Mouse (Mus musculus) thymus, postnatal 36 days (tissue): ENCODE data around the gene Cd209g.
"Not testable (repeated sequence)": the region's sequence is repeated elsewhere in the genome, so short reads cannot be mapped to it uniquely, and the experiment has no call there.

Experiments
- DNase-seq, 2 experiments: peaks; one replicate each; pipeline ENCODE4 v3.0.0; 2022; ENCODE audit warnings: mixed read lengths in 2 of 2

The Cd209g gene

DNA sequence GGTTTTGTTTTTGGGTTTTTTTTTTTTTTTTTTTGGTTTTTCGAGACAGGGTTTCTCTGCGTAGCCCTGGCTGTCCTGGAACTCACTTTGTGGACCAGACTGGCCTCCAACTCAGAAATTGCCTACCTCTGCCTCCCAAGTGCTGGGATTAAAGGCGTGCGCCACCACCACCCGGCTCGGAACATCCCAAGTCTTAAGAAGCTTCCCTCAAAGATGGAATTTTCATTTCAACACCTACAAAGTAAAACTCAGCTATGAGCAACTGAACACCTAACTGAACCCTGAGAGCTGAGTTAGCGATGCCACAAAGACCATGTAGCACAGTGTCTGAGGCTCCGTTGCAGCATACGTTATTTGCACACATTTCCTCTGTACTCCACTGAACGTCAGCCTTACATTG lies at the start of gene Cd209g:
Gene Cd209g, plus strand, starts transcription at position 301 of the 400 bp plus-strand sequence.
- DNase-seq: no peak

DNA sequence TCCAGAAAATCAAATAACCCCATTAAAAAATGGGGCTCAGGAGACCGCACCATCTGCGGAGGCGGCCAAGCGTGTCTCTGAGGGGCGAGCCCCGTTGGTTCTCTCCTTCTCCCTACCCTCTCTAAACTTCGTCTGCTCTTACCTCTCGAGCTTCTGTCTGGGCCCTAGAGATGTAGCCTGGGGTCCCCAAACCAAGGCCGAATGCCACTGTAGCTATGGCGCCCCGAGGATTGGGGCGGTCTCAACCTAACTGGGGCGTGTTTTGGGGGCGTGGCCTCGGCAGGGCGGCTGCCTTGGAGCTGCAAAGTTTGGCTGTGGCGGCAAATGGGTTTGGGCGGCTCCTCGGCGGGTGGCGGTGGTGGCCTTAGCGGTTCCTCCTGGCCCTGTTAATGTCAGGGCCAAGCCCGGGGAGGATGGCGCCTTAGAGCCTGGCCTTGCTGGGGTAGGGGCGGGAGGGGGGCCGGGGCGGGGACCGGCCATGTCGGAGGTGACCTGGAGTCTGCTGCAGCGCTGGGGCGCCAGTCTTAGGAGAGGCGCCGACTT lies 46.6 kb upstream of the Cd209g start:
- DNase-seq: peak; percentile 5 to 6

DNA sequence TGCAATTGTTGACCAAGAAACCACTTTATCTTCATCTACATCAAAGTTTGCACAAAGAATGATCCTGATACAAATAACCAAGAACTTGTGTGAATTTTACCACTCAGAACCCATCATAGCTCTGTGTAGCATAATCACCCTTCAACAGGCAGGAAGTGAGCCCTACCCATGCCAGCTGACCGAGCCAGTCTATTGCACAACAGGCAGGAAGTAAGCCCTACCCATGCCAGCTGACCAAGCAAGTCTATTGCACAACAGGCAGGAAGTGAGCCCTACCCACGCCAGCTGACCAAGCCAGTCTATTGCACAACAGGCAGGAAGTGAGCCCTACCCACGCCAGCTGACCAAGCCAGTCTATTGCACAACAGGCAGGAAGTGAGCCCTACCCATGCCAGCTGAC lies 45.4 kb upstream of the Cd209g start:
- not testable (repeated sequence) for DNase-seq

DNA sequence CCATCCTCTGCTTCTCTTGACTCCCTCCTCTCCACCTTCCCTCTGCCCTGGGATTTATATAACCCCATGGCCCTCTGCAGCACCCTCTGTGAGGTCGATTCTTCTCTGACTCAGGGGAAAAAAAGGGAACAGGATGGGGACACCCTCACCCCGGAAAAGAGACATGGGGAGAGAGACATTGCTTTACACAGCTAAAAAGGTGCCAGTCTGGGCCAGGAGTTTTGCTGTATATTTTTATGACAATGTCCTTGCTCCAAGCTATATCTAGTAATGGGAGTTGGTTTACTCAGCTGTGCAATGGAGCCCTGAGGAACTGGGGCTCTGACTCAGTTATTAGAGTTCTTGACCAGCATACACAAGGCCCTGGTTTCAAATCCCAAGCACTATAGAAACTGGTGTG lies 28.2 kb upstream of the Cd209g start, which contains the start of gene Cd209f:
Gene Cd209f, minus strand, starts transcription at position 101 of the 400 bp plus-strand sequence.
- DNase-seq: not testable (repeated sequence)

DNA sequence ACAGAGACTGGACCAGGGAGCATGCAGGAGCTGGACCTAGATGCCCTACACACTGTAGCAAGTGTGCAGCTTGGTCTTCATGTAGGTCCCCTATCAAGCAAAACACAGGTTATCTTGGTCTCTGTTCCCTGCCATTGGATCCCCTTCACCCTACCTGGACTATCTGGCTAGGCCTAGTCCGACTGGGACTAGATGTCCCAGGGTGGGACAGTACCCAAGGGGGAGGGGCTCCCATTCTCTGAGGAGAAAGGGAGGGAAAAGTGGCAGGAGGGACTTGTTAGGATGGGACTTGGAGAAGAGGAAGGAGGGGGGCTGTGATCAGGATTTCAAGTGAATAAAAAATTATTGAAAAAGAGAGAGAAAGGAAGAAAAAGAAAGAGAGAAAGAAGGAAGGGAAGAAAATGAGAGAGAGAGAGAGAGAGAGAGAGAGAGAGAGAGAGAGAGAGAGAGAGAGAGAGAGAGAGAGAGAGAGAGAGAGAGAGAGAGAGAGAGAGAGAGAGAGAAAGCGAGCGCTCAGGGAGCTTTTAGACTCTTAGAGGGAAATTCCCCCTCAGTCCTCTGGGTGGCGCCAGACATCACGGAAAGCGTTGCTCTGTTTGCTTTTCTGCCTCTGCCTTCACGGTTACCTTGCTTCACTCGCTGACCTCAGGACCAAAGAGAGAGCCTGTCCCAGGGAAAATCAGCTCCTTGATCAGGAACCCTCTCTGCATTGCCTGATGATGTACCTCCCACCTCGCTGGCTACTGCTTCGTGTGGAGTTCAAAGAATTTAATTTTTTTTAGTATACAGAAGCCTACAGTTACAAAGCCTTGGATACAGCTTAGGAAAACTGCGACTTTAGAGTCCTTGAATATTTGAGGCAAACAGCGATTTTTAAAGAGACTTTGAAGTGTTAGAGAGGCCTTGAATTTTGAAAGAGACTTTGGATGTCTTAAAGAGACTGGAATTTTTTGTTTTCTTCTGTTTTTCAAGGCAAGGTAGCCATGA lies 6.1 kb downstream of the Cd209g start:
- DNase-seq: peak; percentile 68 to 72

DNA sequence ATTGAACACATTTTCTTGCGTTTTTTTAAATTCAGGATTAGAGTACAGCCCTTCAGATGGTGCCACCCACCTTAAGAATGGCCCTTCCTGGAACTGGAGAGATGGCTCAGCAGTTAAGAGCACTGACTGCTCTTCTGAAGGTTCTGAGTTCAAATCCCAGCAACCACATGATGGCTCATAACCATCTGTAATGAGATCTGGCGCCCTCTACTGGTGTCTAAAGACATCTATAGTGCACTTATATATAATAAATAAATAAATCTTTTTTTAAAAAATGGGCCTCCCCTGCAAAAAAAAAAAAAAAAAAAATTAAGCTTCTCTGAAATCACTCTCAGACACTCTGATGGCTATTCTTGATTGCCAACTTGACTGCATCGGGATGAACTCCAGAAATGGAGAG lies 7.8 kb downstream of the Cd209g start:
- no peak for DNase-seq

DNA sequence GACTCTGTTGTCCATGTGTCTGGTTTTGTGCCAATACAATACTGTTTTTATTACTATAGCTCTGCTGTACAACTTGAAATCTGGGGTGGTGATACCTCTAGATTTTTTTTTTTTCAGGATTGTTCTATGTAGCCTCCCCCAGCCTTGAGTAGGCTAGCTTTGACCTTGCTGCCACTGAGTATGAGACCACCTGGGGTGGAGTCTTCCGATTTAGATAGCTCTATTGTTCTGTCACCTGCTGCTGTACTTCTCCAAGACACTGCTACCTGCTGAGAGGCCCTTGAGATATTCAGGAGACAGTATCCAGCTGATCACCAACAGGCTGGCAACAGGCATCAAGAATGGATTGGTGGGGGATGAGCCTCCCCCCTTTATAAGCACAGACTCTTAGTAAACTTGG lies 13.4 kb downstream of the Cd209g start:
- no peak for DNase-seq

DNA sequence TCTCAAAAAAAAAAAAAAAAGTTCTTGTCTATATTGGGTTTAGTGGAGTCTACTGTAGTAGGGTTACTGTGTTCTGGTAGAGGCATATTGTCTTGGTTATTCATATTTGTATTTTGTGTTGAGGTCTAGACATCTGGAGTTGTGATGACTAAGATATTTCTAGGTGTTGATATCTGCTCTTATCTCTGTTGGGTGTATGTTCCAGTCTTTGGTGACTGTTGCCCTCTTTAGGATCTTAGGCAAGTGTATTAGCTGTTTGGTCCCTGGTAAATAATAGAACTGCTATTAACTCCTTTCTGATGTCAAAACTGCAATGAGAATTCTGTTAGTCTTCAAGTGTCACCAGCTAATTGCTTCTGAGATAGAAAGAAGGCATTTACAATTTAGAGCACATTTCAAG lies 21.0 kb downstream of the Cd209g start:
- no peak for DNase-seq

DNA sequence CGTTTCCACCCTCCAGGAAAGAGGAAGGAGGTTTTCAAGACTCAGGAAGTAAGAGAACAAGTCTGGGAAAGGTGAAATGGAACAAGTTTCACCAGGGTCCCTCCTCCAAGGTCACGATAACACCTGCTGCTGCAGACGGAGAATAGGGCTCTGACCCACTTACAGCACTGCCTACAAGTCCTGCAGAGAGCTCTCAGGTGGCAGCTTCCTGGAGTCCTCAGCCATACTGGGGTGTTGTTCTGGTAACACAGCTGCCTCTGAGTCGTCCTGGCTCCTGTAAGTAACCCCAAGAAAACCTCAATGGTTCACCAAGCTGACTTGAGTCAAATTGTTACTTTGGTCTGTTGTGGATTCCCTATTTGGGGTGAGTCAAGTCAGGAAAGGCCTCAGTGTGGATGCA lies 28.9 kb downstream of the Cd209g start:
- peak; percentile 49 to 70 for DNase-seq

DNA sequence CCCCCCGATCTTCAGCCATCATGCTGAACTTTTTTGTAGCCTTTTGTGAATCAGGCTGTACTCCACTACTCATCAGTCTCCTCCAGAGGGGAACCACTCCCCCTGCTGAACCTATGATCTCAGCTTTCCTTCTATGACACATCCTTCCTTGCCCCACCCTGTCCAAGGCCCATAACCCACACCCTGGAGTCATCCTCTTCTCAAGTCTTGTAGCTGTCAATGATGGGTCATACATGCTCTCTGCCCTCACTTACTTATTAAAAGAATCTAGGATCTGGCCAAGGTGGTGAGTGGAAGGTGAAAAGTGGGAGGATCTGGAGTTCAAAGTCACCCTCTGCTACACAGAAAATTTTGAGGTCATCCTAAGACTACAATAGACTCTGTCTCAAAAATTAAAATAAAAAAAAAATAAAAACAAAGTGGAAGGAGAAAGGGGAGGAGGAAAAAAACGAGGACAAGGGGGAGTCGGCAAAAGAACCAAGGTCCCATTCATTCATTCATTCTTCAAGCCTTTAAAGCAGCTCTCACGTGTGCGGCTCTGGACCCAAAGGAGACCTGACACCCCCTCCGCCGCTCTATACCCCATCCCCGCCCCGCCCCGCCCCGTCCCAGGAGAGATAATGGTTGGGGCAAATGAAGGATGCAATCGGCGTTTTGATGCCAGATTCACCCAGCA lies 31.4 kb downstream of the Cd209g start:
- DNase-seq: no peak

DNA sequence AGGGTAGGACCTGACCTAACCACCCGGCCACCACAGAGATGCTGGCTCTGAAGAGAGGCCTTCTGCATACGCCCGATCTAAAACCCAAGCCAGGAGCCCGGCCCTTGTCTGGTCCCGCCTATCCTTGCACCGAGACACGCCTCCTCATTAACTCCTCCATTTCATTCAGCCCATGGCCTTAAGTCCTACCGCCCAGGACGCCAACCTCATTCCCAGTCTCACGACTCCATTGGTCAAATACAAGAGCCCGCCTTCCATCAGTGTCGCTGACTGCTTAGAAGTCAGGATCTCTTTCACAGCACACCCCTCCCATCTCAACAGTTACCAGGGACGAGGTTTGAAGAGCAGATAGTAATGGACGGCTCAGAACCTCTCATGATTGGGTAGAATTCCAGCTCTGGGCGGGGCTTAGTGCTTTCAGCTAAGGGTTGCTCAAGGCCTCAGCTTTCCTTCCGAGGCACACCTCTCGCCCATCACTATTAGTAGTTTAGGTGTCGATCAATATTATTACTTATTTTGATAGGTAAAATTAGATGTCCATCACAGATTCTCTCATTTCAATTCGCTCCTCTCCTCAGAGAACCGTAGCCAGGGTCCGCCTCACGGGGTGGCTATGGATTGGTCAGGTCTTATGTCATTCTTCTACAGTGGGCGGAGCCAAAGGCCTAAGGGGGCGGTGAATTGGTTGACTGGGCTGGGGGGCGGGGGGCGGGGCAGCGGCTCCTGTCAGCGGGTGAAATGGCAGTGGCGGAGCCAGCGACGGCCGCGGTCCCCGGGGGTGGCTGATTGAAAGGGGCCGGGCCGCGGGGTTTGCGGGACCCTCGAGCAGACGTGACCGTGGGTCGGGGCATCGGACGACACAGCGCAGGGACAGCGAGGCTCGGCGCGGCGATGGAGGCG lies 32.2 kb downstream of the Cd209g start, which contains the start of gene Evi5l:
Gene Evi5l, plus strand, starts transcription at position 716 of the 900 bp plus-strand sequence.
- DNase-seq: peak; percentile 98 to 99

DNA sequence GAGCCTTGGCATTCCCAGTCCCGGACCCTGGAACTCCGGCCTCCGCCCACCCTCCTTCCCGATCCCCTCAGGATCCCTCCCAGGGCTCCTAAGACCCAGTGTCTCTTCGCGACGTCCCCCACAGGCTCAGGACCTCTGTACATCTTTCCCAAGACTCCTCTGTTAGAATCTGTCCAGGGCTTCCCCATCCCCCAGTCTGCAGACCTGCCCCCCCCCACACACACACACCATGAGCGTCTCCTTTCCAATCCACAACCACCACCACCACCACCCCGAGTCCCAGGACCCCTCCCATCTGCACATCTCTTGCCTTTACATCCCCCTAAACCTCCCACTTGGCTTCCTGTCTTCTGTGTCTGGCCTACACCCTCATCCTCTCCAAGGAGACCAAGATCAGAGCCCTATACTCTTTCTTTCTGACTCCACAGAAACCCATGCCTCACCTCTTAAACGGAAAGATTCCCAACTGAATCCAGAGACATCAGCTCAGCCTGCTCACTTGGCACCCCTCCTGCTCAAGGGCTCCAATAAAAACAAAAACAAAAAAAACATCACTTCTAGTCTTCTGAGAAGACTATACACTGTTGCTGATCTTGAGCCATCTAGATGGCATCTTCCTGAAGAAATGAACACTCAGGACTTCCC lies 33.1 kb downstream of the Cd209g start:
- DNase-seq: no peak

DNA sequence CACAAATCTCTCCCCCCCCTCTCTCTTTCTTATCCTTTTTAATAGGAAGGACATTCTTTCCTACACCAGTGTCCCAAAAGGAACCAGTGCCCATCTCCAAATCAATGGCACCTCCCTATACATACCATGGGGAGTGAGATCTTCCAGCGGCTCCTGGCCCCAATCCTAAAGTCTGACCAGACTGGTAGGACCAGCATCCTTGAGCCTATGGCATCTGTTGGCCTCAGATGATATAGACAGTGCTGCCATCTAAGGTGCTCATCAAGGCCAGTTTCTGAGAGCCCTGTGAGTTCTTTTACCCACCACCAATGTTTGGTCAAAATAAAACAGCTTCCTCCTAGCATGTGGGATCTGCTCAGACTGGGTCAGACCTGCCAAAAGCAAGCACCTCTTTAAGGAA lies 34.0 kb downstream of the Cd209g start:
- no peak for DNase-seq

DNA sequence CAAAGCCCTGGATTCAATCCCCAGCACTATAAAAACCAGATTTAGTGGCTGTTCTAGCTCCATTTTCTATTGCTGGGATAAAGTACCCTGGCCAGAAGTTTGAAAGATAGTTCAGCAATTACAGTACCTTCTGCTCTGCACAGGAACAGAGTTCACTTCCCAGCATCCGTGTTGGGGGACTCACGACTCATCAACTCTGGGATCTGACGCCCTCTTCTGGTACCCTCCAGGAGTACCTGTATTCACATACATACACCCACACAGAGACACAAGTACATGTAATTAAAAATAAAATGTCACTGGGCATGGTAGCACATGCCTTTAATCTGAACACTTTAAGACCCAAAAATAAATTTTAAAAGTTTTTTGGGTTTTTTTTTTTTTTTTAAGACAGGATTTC lies 38.6 kb downstream of the Cd209g start:
- no peak for DNase-seq

DNA sequence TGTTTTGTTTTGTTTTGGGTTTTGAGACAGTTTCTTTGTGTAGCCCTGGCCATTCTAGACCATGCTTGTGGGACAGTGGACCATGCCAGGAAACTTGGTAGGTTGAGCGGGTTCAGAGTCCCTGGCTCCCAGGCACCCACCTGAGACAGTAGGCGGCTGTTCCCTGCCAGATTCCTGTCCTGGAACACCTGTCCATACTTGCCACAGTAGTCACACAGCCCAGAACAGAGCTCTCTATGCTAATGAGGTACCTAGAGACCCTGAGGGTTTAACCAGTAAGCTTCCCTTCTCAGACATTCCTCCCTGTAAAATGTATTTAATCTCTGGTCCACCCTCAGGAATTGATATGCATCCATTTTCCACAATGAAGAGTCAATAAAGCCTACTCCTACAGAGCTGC lies 40.1 kb downstream of the Cd209g start:
- no peak for DNase-seq

DNA sequence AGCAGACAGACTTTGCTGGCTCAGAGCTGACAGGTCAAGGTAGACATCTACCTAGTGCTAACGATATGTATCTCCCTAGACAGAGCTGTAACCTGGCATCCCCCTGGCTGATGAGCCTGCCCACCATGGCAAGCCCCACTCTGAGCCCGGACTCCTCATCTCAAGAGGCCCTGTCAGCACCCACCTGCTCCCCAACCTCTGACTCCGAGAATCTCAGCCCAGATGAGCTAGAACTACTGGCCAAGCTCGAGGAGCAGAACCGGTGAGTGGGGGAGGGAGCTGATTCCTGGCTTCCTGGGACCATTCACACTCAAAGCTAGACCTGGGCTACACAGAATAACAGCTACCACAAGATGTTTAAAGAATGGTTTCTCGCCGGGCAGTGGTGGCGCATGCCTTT lies 49.5 kb downstream of the Cd209g start:
- no peak for DNase-seq

DNA sequence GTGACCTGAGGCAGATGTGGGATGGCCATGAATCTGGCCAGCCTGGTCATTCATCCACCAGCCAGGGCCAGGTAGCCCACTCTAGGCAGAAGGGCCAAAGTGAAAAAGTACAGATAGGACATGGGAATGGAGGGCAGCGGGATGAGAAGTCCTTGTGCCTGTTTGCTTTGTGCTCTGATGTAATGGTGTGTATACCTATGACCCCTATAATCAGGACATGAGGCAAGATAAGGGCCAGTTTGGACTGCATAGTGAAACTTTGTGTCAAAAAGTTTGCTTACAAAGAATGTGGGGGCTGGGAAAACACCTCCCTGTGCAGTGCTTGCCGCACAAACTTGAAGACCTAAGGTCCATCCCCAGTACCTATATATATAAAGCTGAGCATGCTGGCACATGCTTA lies 52.3 kb downstream of the Cd209g start:
- no peak for DNase-seq
